Mouse (Mus musculus): ENCODE results near the gene B4galt2. TPM values are rescaled to one million over a fixed set of nuclear protein-coding genes. Genes with fewer than 3 reads are reported as not detected.

The B4galt2 gene
- total RNA-seq (2014; rRNA removed; ENCODE audit: low replicate concordance) = 33.0 and 35.9 TPM in 2 replicates
- polyA plus RNA-seq (2015; fragmentation: Nextera tagmentation; extraction: Ambion mirVana) = 5.9 and 6.1 TPM in 2 replicates

DNA sequence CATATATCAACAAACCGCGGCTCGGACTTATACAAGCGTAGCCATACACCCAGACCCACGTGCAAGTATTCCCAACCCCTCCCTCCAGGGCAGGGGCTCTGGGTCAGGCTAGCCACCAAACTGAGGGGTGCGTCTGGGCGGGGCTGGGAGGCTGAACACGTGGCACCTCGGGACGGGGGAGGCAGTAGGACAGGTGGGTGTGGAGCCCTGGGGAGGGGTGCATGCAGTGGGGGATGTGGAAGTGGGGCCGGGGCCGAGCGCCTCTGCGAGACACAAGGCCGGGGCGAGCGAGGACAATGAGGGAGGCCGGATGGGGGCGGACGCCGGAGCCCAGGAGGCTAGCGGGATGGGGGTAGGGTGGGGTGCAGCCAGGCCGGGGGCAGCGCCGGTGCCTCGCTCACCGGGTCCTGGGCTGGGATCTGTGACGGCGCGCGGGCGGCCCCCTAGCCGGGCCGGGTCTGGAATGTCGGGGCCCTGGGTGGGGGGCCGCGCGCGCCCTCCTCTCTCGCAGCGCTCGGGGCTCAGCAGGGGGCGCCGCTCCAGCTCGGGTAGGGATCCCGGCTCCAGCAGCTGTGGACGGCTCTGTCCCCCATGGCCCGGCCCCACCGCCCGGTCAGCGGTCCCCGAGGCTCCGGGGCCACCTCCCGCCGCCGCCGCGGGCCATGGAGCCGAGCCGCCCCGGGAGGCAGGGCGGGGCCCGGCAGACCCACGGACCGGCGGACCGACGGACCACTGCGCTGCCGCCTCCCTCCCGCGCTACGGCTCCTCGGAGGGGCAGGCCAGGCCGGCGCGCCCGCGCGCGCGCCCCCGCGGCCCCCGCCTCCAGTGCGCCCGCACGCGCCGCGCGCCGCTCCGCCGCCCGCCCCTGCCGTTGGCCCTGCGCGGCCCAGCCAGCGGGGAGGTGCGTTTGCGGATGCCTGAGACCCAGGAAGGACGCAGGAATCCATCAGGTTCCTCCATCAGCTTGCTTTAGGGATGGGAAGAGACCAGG is at the start of gene B4galt2:
TSS of gene B4galt2 (minus strand) at position 787 of the 991 bp plus-strand sequence.
- Histone ChIP-seq H3K9me3 (replicated peaks; ENCODE audit: control insufficient read depth, low read length) (no peaks in the 10 kb centered on the region), H3K4me3 (ENCODE audit: low read depth, low read length) (peak within 1 kb of the TSS; percentile 80), H3K4me1 (ENCODE audit: control insufficient read depth, insufficient read depth) (no peaks in the 10 kb centered on the region), H3K27me3 (ENCODE audit: control insufficient read depth, insufficient read depth, low read length) (no peaks in the 10 kb centered on the region), H3K27ac (ENCODE audit: low read depth) (0 out of 2 replicates have a peak within 1 kb of the TSS, but pooled peaks have one; percentile 35), H3K4me2 (ENCODE audit: low read depth, low read length) (peak within 1 kb of the TSS; percentile 99), H3K36me3 (replicated peaks; ENCODE audit: control insufficient read depth, insufficient read depth, low read length) (peaks cover 21% of the 10 kb centered on the region), H3K9ac (replicated peaks; ENCODE audit: low read depth, low read length) (peak within 1 kb of the TSS; percentile 73)
- ATAC-seq (ENCODE audit: insufficient read depth, low read depth) (peak; percentile 30), DNase-seq (ENCODE audit: low spot score) (no peak)
- no peak for TF ChIP-seq EP300 (IDR thresholded peaks at IDR 0.05; ENCODE audit: low read depth)
- peak; percentile 17; the same call in 1 of the 2 replicates for TF ChIP-seq CTCF (IDR thresholded peaks at IDR 0.05; ENCODE audit: low read depth)
- WGBS = 3% methylated on average over 63 of the region's 103 CpGs

DNA sequence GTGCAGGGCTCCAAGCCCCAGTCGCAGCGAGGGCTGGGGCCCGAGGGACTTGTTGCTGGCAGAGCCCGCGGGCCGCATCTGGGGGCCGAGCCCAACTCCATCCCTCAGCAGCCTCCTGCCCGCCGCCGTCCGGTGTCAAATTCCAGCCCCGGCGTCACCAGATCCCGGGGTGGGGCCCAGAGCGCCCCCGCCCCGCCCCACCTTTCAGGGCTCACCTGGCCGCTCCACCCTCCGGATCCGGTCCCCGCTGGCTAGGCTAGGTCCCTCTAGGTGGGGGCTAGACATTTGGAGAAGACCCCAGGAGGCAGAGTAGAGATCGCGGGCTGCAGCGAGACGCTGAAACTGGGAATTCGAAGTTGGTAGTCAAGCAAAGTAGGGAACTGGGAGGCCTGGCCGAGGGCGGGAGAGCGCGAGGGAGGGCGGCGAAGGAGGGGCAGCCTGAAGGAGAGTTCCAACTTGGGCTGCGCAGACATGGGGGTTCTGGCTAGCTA is 46.1 kb upstream of the B4galt2 start, which contains the start of gene Artn:
TSS of gene Artn (minus strand) at position 373 of the 491 bp plus-strand sequence.
- H3K36me3 ChIP-seq (replicated peaks; ENCODE audit: control insufficient read depth, insufficient read depth, low read length) = no peaks in the 10 kb centered on the region
- peaks cover 23% of the 10 kb centered on the region for H3K4me1 ChIP-seq (ENCODE audit: control insufficient read depth, insufficient read depth)
- ATAC-seq (ENCODE audit: insufficient read depth, low read depth) (no peak), DNase-seq (ENCODE audit: low spot score) (no peak)
- H3K9ac ChIP-seq (replicated peaks; ENCODE audit: low read depth, low read length) = peak within 1 kb of the TSS; percentile 29; the same call in 1 of the 2 replicates
- H3K4me3 ChIP-seq (ENCODE audit: low read depth, low read length) = peak within 1 kb of the TSS; percentile 43
- TF ChIP-seq EP300 (IDR thresholded peaks at IDR 0.05; ENCODE audit: low read depth) = no peak
- H3K4me2 ChIP-seq (ENCODE audit: low read depth, low read length) = peak within 1 kb of the TSS; percentile 75
- H3K27ac ChIP-seq (ENCODE audit: low read depth) = no peak within 1 kb of the TSS
- 1% methylated on average over 33 of the region's 33 CpGs for WGBS
- peaks cover 45% of the 10 kb centered on the region for H3K27me3 ChIP-seq (ENCODE audit: control insufficient read depth, insufficient read depth, low read length)
- no peaks in the 10 kb centered on the region for H3K9me3 ChIP-seq (replicated peaks; ENCODE audit: control insufficient read depth, low read length)

DNA sequence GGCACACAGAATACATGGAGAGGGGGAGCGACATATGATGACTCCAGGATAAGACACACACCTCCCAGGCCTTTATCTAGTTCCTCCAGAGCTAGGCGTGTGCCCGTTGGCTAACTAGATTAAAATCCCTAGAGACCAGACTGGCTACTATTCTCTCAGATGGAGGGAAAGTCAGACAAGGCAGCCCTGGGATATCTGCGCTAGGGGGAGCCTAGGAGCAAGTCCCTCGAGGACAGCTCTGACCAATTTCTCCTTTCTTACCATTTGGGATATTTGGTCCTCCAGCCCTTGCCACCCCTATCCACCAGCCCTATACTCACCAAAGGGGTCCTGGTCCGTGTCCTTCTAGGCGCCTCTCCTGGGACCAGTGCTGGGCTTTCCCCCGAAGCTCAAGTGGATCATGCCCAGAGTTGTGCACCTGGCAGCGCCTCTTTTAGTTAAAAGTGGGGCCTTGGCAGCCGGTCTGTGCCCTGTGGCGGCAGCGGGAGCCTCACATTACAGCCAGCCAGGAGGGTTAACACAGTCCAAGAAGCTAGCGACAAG is 45.5 kb upstream of the B4galt2 start:
- H3K4me3 ChIP-seq (ENCODE audit: low read depth, low read length) = peak overlapping the region; percentile 43
- TF ChIP-seq CTCF (IDR thresholded peaks at IDR 0.05; ENCODE audit: low read depth) (peak; percentile 56), EP300 (IDR thresholded peaks at IDR 0.05; ENCODE audit: low read depth) (no peak)
- DNase-seq (ENCODE audit: low spot score) = peak; percentile 55
- no peak overlapping the region for H3K27ac ChIP-seq (ENCODE audit: low read depth)
- H3K4me2 ChIP-seq (ENCODE audit: low read depth, low read length) = peak overlapping the region; percentile 75
- H3K9ac ChIP-seq (replicated peaks; ENCODE audit: low read depth, low read length) = 0 out of 2 replicates have a peak overlapping the region, but pooled peaks have one; percentile 29
- ATAC-seq (ENCODE audit: insufficient read depth, low read depth) = peak; percentile 24; the same call in 1 of the 2 replicates
- no peaks in the 10 kb centered on the region for H3K9me3 ChIP-seq (replicated peaks; ENCODE audit: control insufficient read depth, low read length)
- H3K27me3 ChIP-seq (ENCODE audit: control insufficient read depth, insufficient read depth, low read length) = peaks cover 45% of the 10 kb centered on the region
- 3% methylated on average over 13 of the region's 13 CpGs for WGBS
- H3K4me1 ChIP-seq (ENCODE audit: control insufficient read depth, insufficient read depth) = peaks cover 25% of the 10 kb centered on the region
- no peaks in the 10 kb centered on the region for H3K36me3 ChIP-seq (replicated peaks; ENCODE audit: control insufficient read depth, insufficient read depth, low read length)

DNA sequence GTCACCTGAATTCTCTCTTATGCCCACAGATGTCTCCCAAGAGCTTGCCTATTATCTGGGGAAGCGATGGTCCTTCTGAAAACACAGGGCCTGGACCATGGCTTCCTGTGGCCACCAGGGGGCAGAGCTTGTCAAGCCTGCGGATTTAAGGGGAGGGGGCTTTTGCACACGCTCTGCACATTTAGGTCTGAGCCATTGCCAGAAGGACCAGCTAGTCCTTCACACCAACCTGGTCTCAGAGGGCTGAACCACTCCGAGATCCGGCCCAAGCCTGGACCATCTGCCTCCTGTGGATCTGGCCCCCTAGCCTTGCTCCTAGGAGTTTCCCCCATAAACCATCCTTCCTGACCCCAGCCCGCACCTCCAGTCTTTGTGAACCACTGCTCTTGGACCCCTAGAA is 44.9 kb upstream of the B4galt2 start:
- no peak overlapping the region for H3K4me2 ChIP-seq (ENCODE audit: low read depth, low read length)
- H3K27me3 ChIP-seq (ENCODE audit: control insufficient read depth, insufficient read depth, low read length) = peaks cover 45% of the 10 kb centered on the region
- H3K4me1 ChIP-seq (ENCODE audit: control insufficient read depth, insufficient read depth) = peaks cover 27% of the 10 kb centered on the region
- H3K27ac ChIP-seq (ENCODE audit: low read depth) = no peak overlapping the region
- no peak for ATAC-seq (ENCODE audit: insufficient read depth, low read depth)
- no peak overlapping the region for H3K9ac ChIP-seq (replicated peaks; ENCODE audit: low read depth, low read length)
- no peak overlapping the region for H3K4me3 ChIP-seq (ENCODE audit: low read depth, low read length)
- H3K9me3 ChIP-seq (replicated peaks; ENCODE audit: control insufficient read depth, low read length) = no peaks in the 10 kb centered on the region
- 25% methylated on average over 6 of the region's 6 CpGs for WGBS
- no peak for DNase-seq (ENCODE audit: low spot score)
- TF ChIP-seq EP300 (IDR thresholded peaks at IDR 0.05; ENCODE audit: low read depth) = no peak
- TF ChIP-seq CTCF (IDR thresholded peaks at IDR 0.05; ENCODE audit: low read depth) = peak; percentile 70
- H3K36me3 ChIP-seq (replicated peaks; ENCODE audit: control insufficient read depth, insufficient read depth, low read length) = no peaks in the 10 kb centered on the region

Measured in heart, postnatal 0 days (tissue).